Mouse (Mus musculus) liver, embryonic 15.5 days (tissue): ENCODE data around the gene Gad1. TPM values are rescaled to one million over a fixed set of nuclear protein-coding genes. Genes with fewer than 3 reads are reported as not detected.

Experiments used
- ATAC-seq: fragments of 200-750 bp; cut with Nextera tagmentation; 2 replicates; pipeline ENCODE4 v1.8.0; 2017; ENCODE audit warnings: moderate number of reproducible peaks, mild to moderate bottlenecking, moderate library complexity; ENCODE audit not compliant: insufficient read depth
- H3K27ac ChIP-seq: fragments of 300-500 bp; sonication (generic); replicated peaks from 2 replicates; pipeline ENCODE4 v1.5.1; 2015; ENCODE audit warnings: mild to moderate bottlenecking, inconsistent platforms
- H3K27me3 ChIP-seq: fragments of 300-500 bp; sonication (generic); 2 replicates; pipeline ENCODE4 v1.6.1; 2015; ENCODE audit warnings: mild to moderate bottlenecking, inconsistent platforms
- H3K36me3 ChIP-seq: fragments of 300-500 bp; sonication (generic); replicated peaks from 2 replicates; pipeline ENCODE4 v1.6.1; 2015; ENCODE audit warnings: moderate library complexity, mild to moderate bottlenecking, inconsistent platforms
- H3K4me1 ChIP-seq: fragments of 300-500 bp; sonication (generic); replicated peaks from 2 replicates; pipeline ENCODE4 v1.6.1; 2015; ENCODE audit warnings: inconsistent platforms
- H3K4me2 ChIP-seq: fragments of 300-500 bp; sonication (generic); 2 replicates; pipeline ENCODE4 v1.6.1; 2015; ENCODE audit warnings: moderate library complexity, mild to moderate bottlenecking, inconsistent platforms
- H3K4me3 ChIP-seq: fragments of 300-500 bp; sonication (generic); replicated peaks from 2 replicates; pipeline ENCODE4 v1.5.1; 2015; ENCODE audit warnings: mild to moderate bottlenecking, inconsistent platforms
- H3K9ac ChIP-seq: fragments of 300-500 bp; sonication (generic); 2 replicates; pipeline ENCODE4 v1.6.1; 2015; ENCODE audit warnings: moderate library complexity, mild to moderate bottlenecking, inconsistent platforms
- H3K9me3 ChIP-seq: fragments of 300-500 bp; sonication (generic); replicated peaks from 2 replicates; pipeline ENCODE4 v1.6.1; 2016; ENCODE audit warnings: inconsistent platforms
- WGBS: fragments of 180-500 bp; shearing (Covaris S2); methylation state at CpG from one replicate; pipeline ENCODE4 v1.1.7; 2015; ENCODE audit warnings: mixed read lengths; ENCODE audit not compliant: insufficient replicate concordance; 5-methylcytosine and 5-hydroxymethylcytosine counted together
- polyA plus RNA-seq: library from polyadenylated mRNA; unstranded; fragments of >200 nt; fragmentation: Nextera tagmentation; extraction: Ambion mirVana; gene quantifications from 2 replicates; pipeline ENCODE4 v1.2.1, GENCODE M21; 2015

Gad1 gene
- polyA plus RNA-seq, 1 experiment from 2014 or later, result 0.08 TPM

GRCm38 (mm10) chr2:70593670-70594069, 40.8 kb downstream of the Gad1 start:
- WGBS, result 64% methylated on average over 5 of the region's 5 CpGs
- Histone ChIP-seq H3K36me3 (no peaks in the 10 kb centered on the region), H3K4me3 (no peak overlapping the region), H3K4me2 (no peak overlapping the region), H3K4me1 (no peaks in the 10 kb centered on the region), H3K9ac (no peak overlapping the region), H3K27me3 (no peaks in the 10 kb centered on the region), H3K27ac (no peak overlapping the region), H3K9me3 (no peaks in the 10 kb centered on the region)
- ATAC-seq, result no peak

- ATAC-seq, result no peak
- H3K36me3 ChIP-seq, result no peaks in the 10 kb centered on the region
- H3K27ac ChIP-seq, result no peak overlapping the region
- H3K9ac ChIP-seq, result no peak overlapping the region
- no peak overlapping the region for H3K4me3 ChIP-seq
- H3K4me1 ChIP-seq, result no peaks in the 10 kb centered on the region
- no peak overlapping the region for H3K4me2 ChIP-seq
- H3K27me3 ChIP-seq, result no peaks in the 10 kb centered on the region
- H3K9me3 ChIP-seq, result no peaks in the 10 kb centered on the region
- WGBS, result 43% methylated on average over 2 of the region's 2 CpGs
Observed at GRCm38 (mm10) chr2:70595896-70596295, 43.0 kb downstream of the Gad1 start.

GRCm38 (mm10) chr2:70609769-70610168, 56.9 kb downstream of the Gad1 start:
- WGBS, result 63% methylated on average over 3 of the region's 3 CpGs
- no peaks in the 10 kb centered on the region for H3K27me3 ChIP-seq
- no peaks in the 10 kb centered on the region for H3K9me3 ChIP-seq
- H3K4me1 ChIP-seq, result no peaks in the 10 kb centered on the region
- H3K9ac ChIP-seq, result no peak overlapping the region
- H3K36me3 ChIP-seq, result no peaks in the 10 kb centered on the region
- ATAC-seq, result no peak
- no peak overlapping the region for H3K4me2 ChIP-seq
- H3K27ac ChIP-seq, result no peak overlapping the region
- no peak overlapping the region for H3K4me3 ChIP-seq

GRCm38 (mm10) chr2:70614745-70615351, 62.0 kb downstream of the Gad1 start:
- no peak for ATAC-seq
- Histone ChIP-seq H3K4me3 (no peak overlapping the region), H3K4me2 (no peak overlapping the region), H3K4me1 (no peaks in the 10 kb centered on the region), H3K9ac (no peak overlapping the region), H3K36me3 (no peaks in the 10 kb centered on the region), H3K9me3 (no peaks in the 10 kb centered on the region), H3K27me3 (no peaks in the 10 kb centered on the region), H3K27ac (no peak overlapping the region)
- WGBS, result 54% methylated on average over 7 of the region's 7 CpGs

- Histone ChIP-seq H3K4me2 (no peak overlapping the region), H3K27ac (no peak overlapping the region), H3K36me3 (no peaks in the 10 kb centered on the region), H3K4me3 (no peak overlapping the region), H3K4me1 (no peaks in the 10 kb centered on the region), H3K27me3 (no peaks in the 10 kb centered on the region), H3K9me3 (no peaks in the 10 kb centered on the region), H3K9ac (no peak overlapping the region)
- no peak for ATAC-seq
- 41% methylated on average over 2 of the region's 2 CpGs for WGBS
Observed at GRCm38 (mm10) chr2:70616076-70616475, 63.2 kb downstream of the Gad1 start.

- H3K4me1 ChIP-seq, result no peaks in the 10 kb centered on the region
Observed at GRCm38 (mm10) chr2:70616617-70617016, 63.7 kb downstream of the Gad1 start.

GRCm38 (mm10) chr2:70619232-70619835, 66.5 kb downstream of the Gad1 start:
- no peaks in the 10 kb centered on the region for H3K36me3 ChIP-seq
- no peaks in the 10 kb centered on the region for H3K9me3 ChIP-seq
- no peaks in the 10 kb centered on the region for H3K4me1 ChIP-seq
- no peaks in the 10 kb centered on the region for H3K27me3 ChIP-seq
- no peak overlapping the region for H3K9ac ChIP-seq
- no peak overlapping the region for H3K4me2 ChIP-seq
- ATAC-seq, result no peak
- no peak overlapping the region for H3K4me3 ChIP-seq
- no peak overlapping the region for H3K27ac ChIP-seq
- 76% methylated on average over 6 of the region's 6 CpGs for WGBS

More at GRCm38 (mm10) chr2:70616617-70617016, 63.7 kb downstream of the Gad1 start:
- H3K4me2 ChIP-seq, result no peak overlapping the region
- WGBS, result 52% methylated on average over 3 of the region's 3 CpGs
- H3K9me3 ChIP-seq, result no peaks in the 10 kb centered on the region
- H3K27me3 ChIP-seq, result no peaks in the 10 kb centered on the region
- H3K36me3 ChIP-seq, result no peaks in the 10 kb centered on the region
- no peak for ATAC-seq
- no peak overlapping the region for H3K27ac ChIP-seq
- no peak overlapping the region for H3K4me3 ChIP-seq
- no peak overlapping the region for H3K9ac ChIP-seq

- no peaks in the 10 kb centered on the region for H3K4me1 ChIP-seq
- H3K9me3 ChIP-seq, result no peaks in the 10 kb centered on the region
- no peak overlapping the region for H3K9ac ChIP-seq
- no peaks in the 10 kb centered on the region for H3K27me3 ChIP-seq
- 19% methylated on average over 6 of the region's 6 CpGs for WGBS
- ATAC-seq, result no peak
- H3K36me3 ChIP-seq, result no peaks in the 10 kb centered on the region
- H3K4me3 ChIP-seq, result no peak overlapping the region
- no peak overlapping the region for H3K4me2 ChIP-seq
- H3K27ac ChIP-seq, result no peak overlapping the region
Observed at GRCm38 (mm10) chr2:70620225-70620624, 67.4 kb downstream of the Gad1 start.

GRCm38 (mm10) chr2:70622244-70622643, 69.4 kb downstream of the Gad1 start:
- Histone ChIP-seq H3K27ac (no peak overlapping the region), H3K4me1 (no peaks in the 10 kb centered on the region), H3K4me3 (no peak overlapping the region), H3K9me3 (no peaks in the 10 kb centered on the region), H3K9ac (no peak overlapping the region), H3K27me3 (no peaks in the 10 kb centered on the region), H3K36me3 (no peaks in the 10 kb centered on the region), H3K4me2 (no peak overlapping the region)
- WGBS, result 22% methylated on average over 4 of the region's 4 CpGs
- no peak for ATAC-seq

- WGBS, result 38% methylated on average over 7 of the region's 7 CpGs
- Histone ChIP-seq H3K36me3 (no peaks in the 10 kb centered on the region), H3K4me1 (no peaks in the 10 kb centered on the region), H3K27me3 (no peaks in the 10 kb centered on the region), H3K27ac (no peak overlapping the region), H3K4me2 (no peak overlapping the region), H3K9ac (no peak overlapping the region), H3K9me3 (no peaks in the 10 kb centered on the region), H3K4me3 (no peak overlapping the region)
- ATAC-seq, result no peak
Observed at GRCm38 (mm10) chr2:70625761-70626160, 72.9 kb downstream of the Gad1 start.

- Histone ChIP-seq H3K4me2 (no peak overlapping the region), H3K27ac (no peak overlapping the region), H3K4me1 (no peaks in the 10 kb centered on the region), H3K36me3 (no peaks in the 10 kb centered on the region), H3K27me3 (no peaks in the 10 kb centered on the region), H3K9me3 (no peaks in the 10 kb centered on the region), H3K4me3 (no peak overlapping the region), H3K9ac (no peak overlapping the region)
- 44% methylated on average over 12 of the region's 12 CpGs for WGBS
- ATAC-seq, result no peak
Observed at GRCm38 (mm10) chr2:70628397-70628796, 75.5 kb downstream of the Gad1 start.

GRCm38 (mm10) chr2:70629339-70629761, 76.5 kb downstream of the Gad1 start:
- no peaks in the 10 kb centered on the region for H3K9me3 ChIP-seq
- ATAC-seq, result no peak
- H3K4me1 ChIP-seq, result no peaks in the 10 kb centered on the region
- H3K4me2 ChIP-seq, result no peak overlapping the region
- no peak overlapping the region for H3K9ac ChIP-seq
- 29% methylated on average over 10 of the region's 10 CpGs for WGBS
- no peak overlapping the region for H3K27ac ChIP-seq
- no peak overlapping the region for H3K4me3 ChIP-seq
- no peaks in the 10 kb centered on the region for H3K36me3 ChIP-seq
- H3K27me3 ChIP-seq, result no peaks in the 10 kb centered on the region
